Mouse (Mus musculus): Measurements from ENCODE around the gene Gmpr. TPM values are rescaled to one million over a fixed set of nuclear protein-coding genes. Genes with fewer than 3 reads are reported as not detected.

Gmpr gene
- polyA plus RNA-seq (2011; ENCODE audit: insufficient read length, low read depth, missing spikeins), result 9.3 and 9.7 TPM in 2 replicates

DNA sequence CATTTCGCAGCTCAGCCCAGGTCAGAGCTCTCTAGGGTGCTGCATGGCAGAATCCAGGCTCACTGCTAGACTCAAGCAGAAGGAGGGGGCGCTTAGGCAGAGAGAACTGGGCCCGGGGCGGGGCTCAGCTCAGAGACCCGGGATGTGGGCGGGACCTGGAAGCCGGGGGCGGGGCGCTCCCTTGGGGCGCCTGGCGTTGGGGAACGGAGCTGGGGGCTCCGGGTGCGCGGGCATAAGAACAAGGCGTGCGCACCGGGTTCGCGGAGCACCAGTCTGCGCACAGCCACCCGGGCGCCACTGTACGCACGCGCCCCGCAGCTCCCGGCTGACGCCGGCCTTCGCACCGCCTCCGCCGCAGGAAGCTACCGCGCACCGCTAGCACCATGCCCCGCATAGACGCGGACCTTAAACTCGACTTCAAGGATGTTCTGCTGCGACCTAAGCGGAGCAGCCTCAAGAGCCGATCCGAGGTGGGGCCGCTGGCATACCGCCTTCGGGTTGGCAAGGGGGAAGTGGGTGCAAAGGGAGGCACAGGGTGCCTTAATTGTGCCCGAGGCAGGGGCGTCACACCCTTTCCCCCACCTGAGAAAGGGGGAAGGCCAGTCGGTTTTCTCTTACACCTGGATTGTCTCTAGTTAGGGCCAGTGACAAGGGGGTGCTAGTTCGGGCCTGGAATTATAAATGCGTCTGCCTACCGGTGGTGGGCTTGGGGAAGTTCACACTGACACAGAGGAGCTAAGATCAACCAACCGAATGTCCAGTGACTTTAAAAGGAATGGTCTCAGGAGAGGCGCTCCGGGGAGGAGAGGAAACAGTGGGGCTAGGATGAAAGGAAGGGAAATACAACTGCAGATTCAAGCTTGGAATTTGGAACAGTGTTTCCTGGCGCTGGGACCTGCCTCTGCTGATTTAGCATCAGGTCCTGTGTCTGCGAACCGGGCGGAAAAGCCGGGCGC is at the start of gene Gmpr:
Gene Gmpr (plus strand): TSS at position 171 of the 956 bp plus-strand sequence.
- TF ChIP-seq POLR2A (IDR thresholded peaks at IDR 0.05; ENCODE audit: low read depth, low read length), result peak; percentile 40; the same call in 1 of the 2 replicates
- no peak for TF ChIP-seq CTCF (IDR thresholded peaks at IDR 0.05; ENCODE audit: borderline replicate concordance, insufficient read depth, low read length)
- peak within 1 kb of the TSS; percentile 77 for H3K4me3 ChIP-seq (ENCODE audit: insufficient read depth, low read length)
- H3K27ac ChIP-seq (ENCODE audit: insufficient read depth, low read length), result no peak within 1 kb of the TSS
- 0 out of 2 replicates have a peak, but pooled peaks cover 2% of the 10 kb centered on the region for H3K4me1 ChIP-seq (ENCODE audit: control insufficient read depth, insufficient read depth, low read length)

DNA sequence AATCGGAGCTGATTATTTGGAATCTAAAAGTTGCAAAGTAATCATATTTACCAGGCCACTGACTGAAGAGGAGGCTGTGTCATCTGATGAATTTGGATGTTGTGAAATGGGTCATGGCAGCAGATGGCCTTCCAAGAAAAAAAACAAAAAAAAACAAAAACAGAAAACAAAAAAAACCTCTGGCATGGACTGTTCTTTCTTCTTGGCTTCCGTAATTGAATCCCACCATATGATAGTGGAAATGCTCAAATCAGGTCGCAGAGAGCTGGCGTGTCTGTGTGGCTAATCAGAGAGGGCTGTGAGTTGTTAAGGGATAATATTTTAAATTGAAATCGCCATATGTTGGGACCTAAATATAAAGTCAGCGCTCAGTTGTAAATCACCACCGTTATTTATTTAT is 49.8 kb upstream of the Gmpr start:
- Histone ChIP-seq H3K4me3 (ENCODE audit: insufficient read depth, low read length) (no peak overlapping the region), H3K27ac (ENCODE audit: insufficient read depth, low read length) (no peak overlapping the region), H3K4me1 (ENCODE audit: control insufficient read depth, insufficient read depth, low read length) (peaks cover 4% of the 10 kb centered on the region; the same call in 1 of the 2 replicates)
- TF ChIP-seq CTCF (IDR thresholded peaks at IDR 0.05; ENCODE audit: borderline replicate concordance, insufficient read depth, low read length), result no peak
- no peak for TF ChIP-seq POLR2A (IDR thresholded peaks at IDR 0.05; ENCODE audit: low read depth, low read length)

DNA sequence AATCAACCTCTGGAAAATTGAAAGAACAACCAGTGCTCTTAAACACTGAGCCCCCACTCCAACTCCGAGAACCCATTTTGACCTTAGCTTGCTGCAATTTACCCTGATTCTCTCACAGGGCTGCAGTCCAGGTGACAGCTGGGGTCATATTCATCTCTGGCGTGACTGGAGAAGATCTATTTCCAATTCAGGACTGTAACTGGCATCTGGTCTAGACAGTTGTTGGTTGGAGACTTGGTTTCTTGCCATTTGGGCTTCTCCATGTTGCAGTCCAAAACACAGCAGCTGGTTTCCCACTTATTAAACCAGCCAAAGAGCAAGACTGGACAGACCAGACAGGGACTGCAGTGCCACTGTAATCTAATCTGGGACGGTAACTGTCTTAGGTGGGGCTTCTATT is 47.1 kb upstream of the Gmpr start:
- Histone ChIP-seq H3K27ac (ENCODE audit: insufficient read depth, low read length) (no peak overlapping the region), H3K4me3 (ENCODE audit: insufficient read depth, low read length) (no peak overlapping the region), H3K4me1 (ENCODE audit: control insufficient read depth, insufficient read depth, low read length) (peaks cover 4% of the 10 kb centered on the region; the same call in 1 of the 2 replicates)
- TF ChIP-seq POLR2A (IDR thresholded peaks at IDR 0.05; ENCODE audit: low read depth, low read length), result no peak
- TF ChIP-seq CTCF (IDR thresholded peaks at IDR 0.05; ENCODE audit: borderline replicate concordance, insufficient read depth, low read length), result no peak

DNA sequence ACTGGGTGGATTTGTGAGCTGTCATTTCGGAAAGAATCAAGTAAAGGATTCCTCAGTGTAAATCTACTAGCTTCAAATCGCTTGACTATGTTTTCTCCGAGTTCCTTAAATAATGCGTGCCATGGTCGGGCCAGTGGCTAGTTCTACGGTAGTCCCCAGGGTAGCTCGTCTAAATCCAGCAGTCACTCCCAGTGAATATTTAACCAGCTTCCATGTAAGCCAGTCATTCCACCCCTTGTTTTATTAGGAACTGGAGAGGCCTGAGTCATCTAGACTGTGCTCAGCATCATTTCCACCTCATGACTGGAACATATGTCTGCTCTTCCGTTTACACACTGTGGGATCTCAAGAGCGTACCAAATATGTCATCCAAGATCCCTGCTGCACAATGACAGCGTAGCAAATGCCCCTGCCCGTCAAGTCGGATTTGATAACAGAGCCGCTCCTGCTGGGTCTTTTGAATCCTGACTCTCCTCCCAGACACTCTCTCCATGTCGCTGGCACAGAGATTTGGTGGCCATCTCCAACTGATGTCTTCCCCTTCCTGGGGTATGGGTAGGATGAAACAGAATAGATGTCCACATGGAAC is 45.8 kb upstream of the Gmpr start:
- no peak overlapping the region for H3K4me3 ChIP-seq (ENCODE audit: insufficient read depth, low read length)
- TF ChIP-seq CTCF (IDR thresholded peaks at IDR 0.05; ENCODE audit: borderline replicate concordance, insufficient read depth, low read length) (no peak), POLR2A (IDR thresholded peaks at IDR 0.05; ENCODE audit: low read depth, low read length) (no peak)
- no peak overlapping the region for H3K27ac ChIP-seq (ENCODE audit: insufficient read depth, low read length)
- H3K4me1 ChIP-seq (ENCODE audit: control insufficient read depth, insufficient read depth, low read length), result no peaks in the 10 kb centered on the region; the same call in 1 of the 2 replicates

DNA sequence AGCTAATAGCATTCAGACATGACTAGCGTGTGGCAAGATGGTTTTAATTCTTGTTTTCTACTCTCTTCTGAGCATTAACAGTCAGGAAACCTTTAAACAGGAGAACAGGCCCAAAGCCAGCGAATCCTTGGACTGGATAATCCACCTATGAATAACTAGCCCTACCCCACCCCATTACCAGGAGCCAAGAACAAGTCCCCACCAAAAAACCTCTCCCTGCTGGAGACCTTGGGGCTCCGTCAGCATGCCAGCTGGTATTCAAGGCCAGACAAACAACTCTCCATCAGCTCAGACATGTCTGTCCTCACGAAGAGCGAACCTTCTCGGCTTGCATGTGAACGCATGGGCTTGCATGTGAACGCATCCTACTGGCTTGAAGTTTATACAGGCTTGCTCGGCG is 41.6 kb upstream of the Gmpr start:
- Histone ChIP-seq H3K4me1 (ENCODE audit: control insufficient read depth, insufficient read depth, low read length) (no peaks in the 10 kb centered on the region; the same call in 1 of the 2 replicates), H3K4me3 (ENCODE audit: insufficient read depth, low read length) (no peak overlapping the region), H3K27ac (ENCODE audit: insufficient read depth, low read length) (no peak overlapping the region)
- TF ChIP-seq POLR2A (IDR thresholded peaks at IDR 0.05; ENCODE audit: low read depth, low read length) (no peak), CTCF (IDR thresholded peaks at IDR 0.05; ENCODE audit: borderline replicate concordance, insufficient read depth, low read length) (no peak)

DNA sequence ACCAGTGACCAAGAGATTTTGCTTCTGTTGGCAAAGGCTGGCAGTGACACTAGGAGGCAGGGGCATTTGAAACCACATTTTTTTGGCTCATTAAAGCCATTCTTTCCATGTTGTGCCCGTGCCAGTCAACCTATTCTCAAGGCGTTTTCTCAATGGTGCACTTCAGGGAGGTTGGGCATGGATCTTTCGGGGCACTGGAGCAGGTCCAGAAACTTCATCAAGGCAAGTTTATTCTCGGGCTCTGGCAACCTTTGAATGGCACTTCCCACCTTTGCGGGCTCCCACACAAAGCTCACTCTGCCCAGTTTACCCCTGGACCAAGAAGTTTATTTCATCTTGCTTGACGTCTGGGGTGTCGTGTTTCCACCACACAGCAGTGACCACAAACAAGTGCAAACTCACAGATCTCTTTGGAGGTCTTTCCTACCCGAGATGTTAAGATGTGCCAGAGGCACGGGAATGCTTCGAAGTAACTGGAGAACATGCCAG is 41.2 kb upstream of the Gmpr start:
- no peaks in the 10 kb centered on the region; the same call in 1 of the 2 replicates for H3K4me1 ChIP-seq (ENCODE audit: control insufficient read depth, insufficient read depth, low read length)
- H3K27ac ChIP-seq (ENCODE audit: insufficient read depth, low read length), result no peak overlapping the region
- TF ChIP-seq CTCF (IDR thresholded peaks at IDR 0.05; ENCODE audit: borderline replicate concordance, insufficient read depth, low read length) (no peak), POLR2A (IDR thresholded peaks at IDR 0.05; ENCODE audit: low read depth, low read length) (no peak)
- no peak overlapping the region for H3K4me3 ChIP-seq (ENCODE audit: insufficient read depth, low read length)

DNA sequence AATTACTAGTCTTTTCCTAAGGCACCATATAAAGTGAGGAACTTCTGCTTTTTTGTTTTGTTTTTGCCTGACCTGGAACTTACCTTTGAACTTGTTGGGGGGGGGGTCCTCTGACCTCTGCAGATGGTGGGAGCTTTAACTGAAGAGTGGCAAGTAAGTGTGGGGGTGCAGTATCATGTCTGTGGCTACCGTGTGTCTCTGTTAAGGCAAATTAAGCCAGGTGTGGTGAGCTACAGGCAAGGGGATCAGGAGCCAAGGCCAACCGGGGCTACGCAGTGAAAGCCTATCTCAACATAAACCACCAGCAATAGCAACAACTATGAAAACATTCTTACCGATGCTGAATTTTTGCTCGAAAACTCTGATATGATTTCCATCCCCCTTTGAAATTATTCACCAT is 38.5 kb upstream of the Gmpr start:
- TF ChIP-seq POLR2A (IDR thresholded peaks at IDR 0.05; ENCODE audit: low read depth, low read length) (no peak), CTCF (IDR thresholded peaks at IDR 0.05; ENCODE audit: borderline replicate concordance, insufficient read depth, low read length) (no peak)
- no peak overlapping the region for H3K27ac ChIP-seq (ENCODE audit: insufficient read depth, low read length)
- H3K4me3 ChIP-seq (ENCODE audit: insufficient read depth, low read length), result no peak overlapping the region
- H3K4me1 ChIP-seq (ENCODE audit: control insufficient read depth, insufficient read depth, low read length), result no peaks in the 10 kb centered on the region; the same call in 1 of the 2 replicates

DNA sequence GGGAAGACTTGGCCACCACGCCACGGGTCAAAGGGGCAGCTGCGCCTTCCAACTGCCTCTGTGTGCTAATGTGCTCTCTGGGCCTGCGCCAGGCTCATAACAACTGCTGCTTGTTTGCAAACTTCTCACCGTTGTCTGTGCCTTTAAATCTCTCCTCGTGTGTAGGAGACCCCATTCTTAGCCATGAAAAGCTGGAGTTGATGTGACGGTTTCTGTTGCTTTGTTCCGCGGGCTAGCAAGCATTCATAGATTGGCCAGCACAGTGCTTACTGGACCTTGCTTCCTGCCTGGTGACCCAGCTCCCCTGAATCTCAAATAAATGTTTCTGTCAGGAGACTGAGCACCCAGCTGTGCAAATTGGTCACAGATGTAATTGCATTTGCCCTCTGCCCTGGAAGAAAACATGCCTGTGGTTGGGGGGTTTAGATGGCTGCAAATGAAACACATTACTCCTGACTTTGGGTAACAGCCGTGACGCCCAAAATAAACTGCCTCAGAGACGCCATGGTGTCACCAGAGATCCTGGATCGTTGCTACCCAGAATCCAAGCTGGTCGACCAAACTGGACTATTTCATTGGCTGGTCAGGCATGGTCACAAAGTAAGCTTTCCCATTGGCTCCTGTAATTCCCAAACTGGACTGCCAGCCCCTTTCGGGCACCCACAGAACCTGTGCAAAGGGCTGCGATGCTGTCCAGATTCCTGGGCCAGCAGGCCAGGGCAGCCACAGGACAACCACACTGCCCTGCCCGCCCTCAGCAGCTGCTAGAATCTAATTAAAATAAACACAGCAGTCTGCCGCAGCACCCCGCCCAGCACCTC is 37.6 kb upstream of the Gmpr start:
- Histone ChIP-seq H3K27ac (ENCODE audit: insufficient read depth, low read length) (peak overlapping the region; percentile 12; the same call in 1 of the 2 replicates), H3K4me1 (ENCODE audit: control insufficient read depth, insufficient read depth, low read length) (no peaks in the 10 kb centered on the region; the same call in 1 of the 2 replicates), H3K4me3 (ENCODE audit: insufficient read depth, low read length) (no peak overlapping the region)
- no peak for TF ChIP-seq POLR2A (IDR thresholded peaks at IDR 0.05; ENCODE audit: low read depth, low read length)

DNA sequence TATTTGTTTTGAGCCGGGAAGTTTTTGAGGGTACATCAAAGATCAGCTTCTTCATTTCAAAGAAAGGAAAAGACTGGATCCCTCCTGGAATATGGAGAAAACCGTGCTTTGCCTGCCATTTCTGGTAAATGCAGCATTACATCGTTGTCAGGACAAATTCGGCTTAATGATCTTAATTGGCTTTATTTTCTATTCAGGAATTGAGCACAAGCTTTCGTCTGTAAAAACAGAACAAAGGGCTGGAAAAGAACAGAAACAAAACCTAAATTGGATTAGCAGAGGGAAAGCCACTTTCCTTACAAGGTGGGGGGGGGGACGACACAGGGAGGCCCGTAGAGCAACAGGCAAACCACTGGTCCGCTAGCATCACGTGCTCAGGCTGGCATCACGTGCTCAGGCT is 33.9 kb upstream of the Gmpr start:
- Histone ChIP-seq H3K4me3 (ENCODE audit: insufficient read depth, low read length) (no peak overlapping the region), H3K27ac (ENCODE audit: insufficient read depth, low read length) (no peak overlapping the region), H3K4me1 (ENCODE audit: control insufficient read depth, insufficient read depth, low read length) (no peaks in the 10 kb centered on the region; the same call in 1 of the 2 replicates)
- no peak for TF ChIP-seq POLR2A (IDR thresholded peaks at IDR 0.05; ENCODE audit: low read depth, low read length)
- TF ChIP-seq CTCF (IDR thresholded peaks at IDR 0.05; ENCODE audit: borderline replicate concordance, insufficient read depth, low read length), result no peak
